Mouse (Mus musculus) heart, embryonic 14.5 days (tissue): ENCODE measurements around the gene Kcng1. TPM values are rescaled to one million over a fixed set of nuclear protein-coding genes. Genes with fewer than 3 reads are reported as not detected.

ENCODE experiments used
- polyA plus RNA-seq: library from polyadenylated mRNA; unstranded; fragments of >200 nt; fragmentation: Nextera tagmentation; extraction: Ambion mirVana; gene quantifications from 2 replicates; pipeline ENCODE4 v1.2.1, GENCODE M21; 2014

Gene Kcng1
- polyA plus RNA-seq, 1 experiment from 2014 or later: 0.36 TPM

Other genes starting within 250 kb of the Kcng1 start
- gene Pard6b, start 200.7 kb downstream of the Kcng1 start, polyA plus RNA-seq: 7.7 and 8.5 TPM in 2 replicates
- gene Adnp, start 74.6 kb downstream of the Kcng1 start, polyA plus RNA-seq: 8.7 and 11.0 TPM in 2 replicates
- 16.6 and 18.2 TPM in 2 replicates for gene Gm20716, start 51.4 kb downstream of the Kcng1 start, polyA plus RNA-seq
- gene Dpm1, start 51.1 kb downstream of the Kcng1 start, polyA plus RNA-seq: 80.4 and 91.8 TPM in 2 replicates
- gene Mocs3, start 51.1 kb downstream of the Kcng1 start, polyA plus RNA-seq: 4.7 and 5.9 TPM in 2 replicates